Mouse (Mus musculus): ENCODE measurements at regions not wholly inside any gene's neighbourhood (a gene's known extent, or its start where the extent isn't known, plus 50 kb on each side); places are given as distances from the start of the nearest gene placed in this dataset.

DNA sequence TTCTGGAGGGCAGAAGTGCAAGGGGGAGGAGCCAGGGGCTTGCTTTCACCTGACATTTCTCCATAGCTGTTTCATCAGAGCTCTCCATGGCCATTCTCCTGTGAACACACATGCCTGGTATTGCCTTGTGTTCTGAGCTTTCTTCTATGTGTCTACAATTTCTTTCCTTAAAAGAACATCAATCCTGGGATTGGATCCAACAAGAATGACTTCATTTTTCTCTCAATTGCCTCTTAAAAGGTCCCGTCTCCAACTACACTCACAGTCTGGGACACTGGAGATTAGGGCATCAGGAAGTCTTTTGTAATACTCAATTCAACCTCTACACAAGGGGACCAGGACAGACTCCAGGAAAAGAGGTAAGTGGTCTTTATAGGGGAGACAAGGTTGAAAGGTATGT is 112.8 kb upstream of the Trib2 start:
- DNase-seq, result no peak

GRCm38 (mm10) chr12:15918291-15918690 is 101.6 kb upstream of the Trib2 start:
- intact Hi-C loops (cut with DNase I), result no loop called here

More for the DNA sequence above, 112.8 kb upstream of the Trib2 start:
- intact Hi-C loops (cut with DNase I), result no loop called here

GRCm38 (mm10) chr12:15912959-15913358 is 96.2 kb upstream of the Trib2 start:
- intact Hi-C loops (cut with DNase I), result no loop called here

More at GRCm38 (mm10) chr12:15918291-15918690, 101.6 kb upstream of the Trib2 start:
- no peak for DNase-seq

DNA sequence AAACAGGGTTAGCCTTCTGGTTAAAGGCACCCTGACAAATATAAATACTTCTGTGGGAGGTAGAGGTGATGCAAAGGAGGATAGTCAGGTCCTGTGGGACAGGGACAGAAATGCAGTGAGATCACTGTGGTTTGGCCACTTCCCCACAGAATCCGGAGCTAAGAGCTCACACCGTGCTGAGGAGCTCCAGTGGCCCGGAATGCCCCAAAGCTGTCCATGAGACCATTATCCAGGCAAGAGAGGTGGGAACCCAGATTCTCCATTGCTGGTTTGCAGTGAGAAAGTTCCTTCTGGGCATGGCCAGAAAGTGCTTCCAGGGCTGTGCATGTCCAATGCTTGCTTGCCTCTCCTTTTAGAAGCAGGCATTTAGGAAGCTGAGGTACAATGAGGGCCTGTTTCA is 95.8 kb upstream of the Trib2 start:
- no peak for DNase-seq
- intact Hi-C loops (cut with DNase I), result no loop called here

More at GRCm38 (mm10) chr12:15912959-15913358, 96.2 kb upstream of the Trib2 start:
- no peak for DNase-seq

GRCm38 (mm10) chr12:15911254-15911991 is 94.7 kb upstream of the Trib2 start:
- DNase-seq, result no peak
- intact Hi-C loops (cut with DNase I), result no loop called here

GRCm38 (mm10) chr12:15897539-15897938 is 80.8 kb upstream of the Trib2 start:
- intact Hi-C loops (cut with DNase I), result no loop called here
- DNase-seq, result no peak

DNA sequence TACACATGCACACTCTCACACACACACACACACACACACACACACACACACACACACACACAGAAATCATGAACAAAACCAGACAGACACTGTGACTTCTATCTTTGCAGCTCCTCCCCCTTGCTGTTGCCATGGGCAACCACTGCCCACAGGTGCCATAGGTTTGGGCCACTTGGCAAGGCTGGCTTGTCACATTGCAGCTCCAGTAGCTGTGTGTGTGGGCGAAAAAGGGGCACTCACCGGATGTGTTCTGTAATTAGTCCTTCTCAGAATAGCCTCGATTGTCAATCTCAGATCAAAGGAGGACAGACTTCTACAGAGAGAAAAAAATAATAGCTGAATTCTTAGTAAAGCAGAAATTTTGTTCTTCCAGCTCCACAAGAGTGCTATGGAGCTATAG is 79.8 kb upstream of the Trib2 start:
- intact Hi-C loops (cut with DNase I), result no loop called here
- no peak for DNase-seq

DNA sequence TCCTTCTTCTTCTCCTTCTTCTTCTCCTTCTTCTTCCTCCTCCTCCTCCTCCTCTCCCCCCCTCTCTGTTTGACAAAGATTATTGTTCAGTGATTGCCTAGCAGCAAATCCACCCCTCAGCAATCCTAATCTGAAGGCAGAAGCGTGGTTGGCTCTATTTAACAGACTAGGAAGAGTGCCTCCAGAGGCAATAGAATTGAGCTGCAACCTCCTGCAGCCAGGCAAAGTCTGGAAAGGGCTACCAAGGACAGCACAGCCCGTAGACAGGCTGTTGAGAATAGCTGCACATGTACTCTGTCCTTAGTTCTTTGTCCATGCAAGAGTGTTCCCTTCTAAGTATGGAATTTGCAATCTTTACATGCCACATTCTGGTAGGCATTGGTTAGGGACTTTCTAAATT is 78.5 kb upstream of the Trib2 start:
- no peak for DNase-seq
- intact Hi-C loops (cut with DNase I), result no loop called here

DNA sequence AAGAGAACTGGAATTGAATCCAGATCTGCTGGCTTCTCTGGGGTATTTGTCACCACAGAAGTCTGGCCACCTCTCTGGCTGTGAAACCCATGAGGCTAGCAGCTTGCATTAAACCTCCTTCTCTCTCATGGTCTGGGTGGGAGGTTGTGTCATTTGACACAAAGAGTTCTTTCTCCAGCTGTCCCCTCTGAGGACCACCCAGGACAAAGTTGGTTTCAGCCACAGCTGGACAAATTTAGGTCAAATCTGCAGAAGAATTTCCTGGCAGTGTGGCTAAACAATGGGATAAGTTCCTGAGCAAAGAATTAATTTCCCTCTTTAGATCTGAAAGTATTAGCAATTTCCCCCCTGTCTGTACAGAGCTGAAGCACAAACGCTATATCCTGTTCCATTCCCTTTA is 73.9 kb upstream of the Trib2 start:
- DNase-seq, result no peak
- intact Hi-C loops (cut with DNase I), result no loop called here

- DNase-seq, result no peak
- intact Hi-C loops (cut with DNase I), result no loop called here
Observed at GRCm38 (mm10) chr12:15879907-15880430, 63.2 kb upstream of the Trib2 start.
